Mouse (Mus musculus): ENCODE results near the gene Gemin5. TPM values are rescaled to one million over a fixed set of nuclear protein-coding genes. Genes with fewer than 3 reads are reported as not detected.

Gemin5 gene
- polyA plus RNA-seq, 1 experiment from 2014 or later = 22.5 TPM

DNA sequence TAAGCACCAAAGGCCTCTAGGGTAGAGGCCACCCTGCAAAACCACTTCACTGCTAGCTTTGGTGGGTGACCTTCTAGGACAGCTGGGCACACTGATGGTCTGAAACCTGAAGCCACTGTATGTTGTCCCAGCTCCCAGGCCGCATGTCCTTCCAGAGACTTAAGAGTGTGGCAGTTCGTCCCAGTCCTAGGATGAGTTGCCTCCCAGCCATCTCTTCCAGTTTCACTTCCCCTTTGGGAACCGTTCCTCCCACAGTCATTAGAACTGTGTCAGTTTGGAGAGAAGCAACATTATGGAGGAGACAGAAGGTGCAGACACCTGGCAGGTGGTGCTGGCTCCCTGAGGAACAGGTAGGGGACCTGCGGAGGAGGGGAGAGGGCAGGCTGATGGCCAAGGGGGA is 75.8 kb downstream of the Gemin5 start:
- H3K4me2 ChIP-seq (replicated peaks) = 0 out of 2 replicates have a peak overlapping the region, but pooled peaks have one; percentile 14
- peaks cover 18% of the 10 kb centered on the region for H3K27me3 ChIP-seq
- H3K27ac ChIP-seq = no peak overlapping the region
- H3K4me1 ChIP-seq = peaks cover under 1% of the 10 kb centered on the region; the same call in 1 of the 2 replicates
- no peaks in the 10 kb centered on the region for H3K36me3 ChIP-seq
- H3K9me3 ChIP-seq (replicated peaks) = no peaks in the 10 kb centered on the region
- no peak overlapping the region for H3K4me3 ChIP-seq
- WGBS = 57% methylated on average over 4 of the region's 4 CpGs
- no peak for ATAC-seq (ENCODE audit: low FRiP score)
- H3K9ac ChIP-seq = no peak overlapping the region

DNA sequence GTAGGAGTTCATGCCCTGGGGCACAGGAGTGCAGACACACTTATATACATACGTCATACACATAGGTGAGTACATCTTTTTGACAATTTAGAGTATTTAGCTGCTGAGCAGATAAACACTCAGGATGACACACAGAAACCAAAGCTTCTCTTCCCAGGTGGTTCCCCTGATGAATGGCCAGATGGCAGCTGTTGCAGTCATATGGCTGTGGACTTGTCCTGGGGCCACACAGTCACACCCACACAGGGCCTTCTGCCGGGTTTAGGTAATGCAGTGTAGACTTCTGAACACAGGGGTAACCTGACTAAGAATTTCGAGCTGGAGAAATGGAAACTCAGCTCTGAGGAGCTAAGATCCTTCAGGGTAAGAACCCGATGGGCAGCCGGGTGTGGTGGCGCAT is 86.6 kb downstream of the Gemin5 start:
- Histone ChIP-seq H3K4me1 (no peaks in the 10 kb centered on the region), H3K4me2 (replicated peaks) (no peak overlapping the region), H3K9ac (no peak overlapping the region), H3K9me3 (replicated peaks) (no peaks in the 10 kb centered on the region), H3K36me3 (no peaks in the 10 kb centered on the region), H3K27me3 (no peaks in the 10 kb centered on the region), H3K27ac (no peak overlapping the region), H3K4me3 (no peak overlapping the region)
- no peak for ATAC-seq (ENCODE audit: low FRiP score)
- WGBS = 89% methylated on average over 6 of the region's 6 CpGs

DNA sequence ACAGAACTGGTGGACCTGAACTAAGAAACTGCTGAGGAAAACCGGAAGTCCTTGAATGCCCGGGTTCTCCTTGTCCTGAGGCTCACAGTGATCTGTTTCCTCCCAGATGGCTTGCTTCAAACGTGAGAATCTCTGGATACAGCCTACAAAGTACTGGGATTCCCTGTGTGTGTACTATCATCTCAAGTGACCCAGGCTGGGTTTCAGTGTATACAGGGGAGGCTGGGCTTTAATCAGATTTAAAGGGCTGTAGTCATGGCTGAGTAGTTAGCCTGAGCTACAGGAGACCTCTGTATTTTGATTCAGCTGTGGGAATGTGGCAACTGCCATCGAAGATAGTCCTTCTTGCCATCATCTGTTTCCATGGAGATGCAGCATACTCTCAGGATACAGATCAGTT is 91.1 kb downstream of the Gemin5 start:
- no peaks in the 10 kb centered on the region for H3K36me3 ChIP-seq
- no peaks in the 10 kb centered on the region for H3K9me3 ChIP-seq (replicated peaks)
- H3K4me3 ChIP-seq = no peak overlapping the region
- H3K4me1 ChIP-seq = no peaks in the 10 kb centered on the region
- no peak overlapping the region for H3K9ac ChIP-seq
- ATAC-seq (ENCODE audit: low FRiP score) = no peak
- no peak overlapping the region for H3K27ac ChIP-seq
- H3K4me2 ChIP-seq (replicated peaks) = no peak overlapping the region
- 72% methylated on average over 4 of the region's 4 CpGs for WGBS
- no peaks in the 10 kb centered on the region for H3K27me3 ChIP-seq

DNA sequence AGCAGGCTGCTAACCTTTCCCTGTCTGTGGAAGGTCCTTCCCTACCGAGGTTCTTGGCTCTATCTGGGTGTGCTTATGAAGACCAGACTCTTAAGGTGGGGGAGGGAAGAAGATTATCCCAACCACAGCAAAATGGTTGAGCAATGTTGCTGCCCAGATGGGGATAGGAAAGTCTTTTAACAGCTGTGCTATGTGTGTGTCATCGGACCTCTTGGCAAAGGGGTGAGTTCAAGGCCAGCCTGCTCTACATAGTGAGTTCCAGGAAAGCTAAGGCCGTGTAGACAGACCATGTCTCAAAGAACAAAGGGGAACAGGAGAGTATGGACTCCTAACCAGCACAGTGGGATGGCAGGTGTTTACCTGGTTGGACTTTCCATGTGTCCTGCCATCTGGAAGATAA is 95.4 kb downstream of the Gemin5 start:
- 84% methylated on average over 3 of the region's 3 CpGs for WGBS
- no peak overlapping the region for H3K4me3 ChIP-seq
- H3K4me2 ChIP-seq (replicated peaks) = no peak overlapping the region
- H3K27me3 ChIP-seq = no peaks in the 10 kb centered on the region
- no peak for ATAC-seq (ENCODE audit: low FRiP score)
- no peak overlapping the region for H3K9ac ChIP-seq
- H3K9me3 ChIP-seq (replicated peaks) = no peaks in the 10 kb centered on the region
- no peaks in the 10 kb centered on the region for H3K4me1 ChIP-seq
- H3K27ac ChIP-seq = no peak overlapping the region
- no peaks in the 10 kb centered on the region for H3K36me3 ChIP-seq

Other genes with a start within 250 kb of the Gemin5 start
- 18.5 and 19.0 TPM in 2 replicates for gene Larp1, start 159.5 kb downstream of the Gemin5 start, polyA plus RNA-seq (2016; fragmentation: Nextera tagmentation; extraction: Ambion mirVana)
- gene Gm12248, start 75.4 kb downstream of the Gemin5 start, polyA plus RNA-seq (2016; fragmentation: Nextera tagmentation; extraction: Ambion mirVana) = 0.14 TPM in 1 of 2 replicates, not detected in the other
- 105 and 109 TPM in 2 replicates for gene Cnot8, start 64.4 kb downstream of the Gemin5 start, polyA plus RNA-seq (2016; fragmentation: Nextera tagmentation; extraction: Ambion mirVana)
- gene Mrpl22, start 3.1 kb upstream of the Gemin5 start, polyA plus RNA-seq (2016; fragmentation: Nextera tagmentation; extraction: Ambion mirVana) = 98.3 and 102 TPM in 2 replicates
- gene Igtp, start 31.0 kb upstream of the Gemin5 start, polyA plus RNA-seq (2016; fragmentation: Nextera tagmentation; extraction: Ambion mirVana) = 1.9 and 2.0 TPM in 2 replicates
- gene Irgm2, start 31.1 kb upstream of the Gemin5 start, polyA plus RNA-seq (2016; fragmentation: Nextera tagmentation; extraction: Ambion mirVana) = 0.87 and 0.96 TPM in 2 replicates
- gene 4930438A08Rik, start 106.3 kb upstream of the Gemin5 start, polyA plus RNA-seq (2016; fragmentation: Nextera tagmentation; extraction: Ambion mirVana) = 0.17 TPM in 1 of 2 replicates, not detected in the other
- gene Zfp692, start 138.5 kb upstream of the Gemin5 start, polyA plus RNA-seq (2016; fragmentation: Nextera tagmentation; extraction: Ambion mirVana) = 24.1 and 24.5 TPM in 2 replicates
- 34.1 and 39.4 TPM in 2 replicates for gene Zfp672, start 161.8 kb upstream of the Gemin5 start, polyA plus RNA-seq (2016; fragmentation: Nextera tagmentation; extraction: Ambion mirVana)
- gene Sh3bp5l, start 162.2 kb upstream of the Gemin5 start, polyA plus RNA-seq (2016; fragmentation: Nextera tagmentation; extraction: Ambion mirVana) = 49.1 and 50.7 TPM in 2 replicates
- not detected in 2 replicates for gene Lypd8, start 210.5 kb upstream of the Gemin5 start, polyA plus RNA-seq (2016; fragmentation: Nextera tagmentation; extraction: Ambion mirVana)